Mouse (Mus musculus) midbrain, embryonic 13.5 days (tissue): ENCODE measurements around the gene Soat2. TPM values are rescaled to one million over a fixed set of nuclear protein-coding genes. Genes with fewer than 3 reads are reported as not detected.

Experiments
- ATAC-seq: fragments of 200-750 bp; cut with Nextera tagmentation; 2 replicates; pipeline ENCODE4 v1.8.0; 2017; ENCODE audit warnings: mild to moderate bottlenecking, moderate TSS enrichment, moderate library complexity
- H3K27ac ChIP-seq: fragments of 300-500 bp; sonication (generic); 2 replicates; pipeline ENCODE4 v1.5.1; 2015; ENCODE audit warnings: inconsistent platforms, mild to moderate bottlenecking, moderate library complexity
- H3K27me3 ChIP-seq: fragments of 300-500 bp; sonication (generic); 2 replicates; pipeline ENCODE4 v1.6.1; 2015; ENCODE audit warnings: mild to moderate bottlenecking, inconsistent platforms
- H3K36me3 ChIP-seq: fragments of 300-500 bp; sonication (generic); 2 replicates; pipeline ENCODE4 v1.6.1; 2015; ENCODE audit warnings: mild to moderate bottlenecking, inconsistent platforms
- H3K4me1 ChIP-seq: fragments of 300-500 bp; sonication (generic); replicated peaks from 2 replicates; pipeline ENCODE4 v1.6.1; 2015; ENCODE audit warnings: inconsistent platforms
- H3K4me2 ChIP-seq: fragments of 300-500 bp; sonication (generic); replicated peaks from 2 replicates; pipeline ENCODE4 v1.6.1; 2015; ENCODE audit warnings: moderate library complexity, mild to moderate bottlenecking, inconsistent platforms
- H3K4me3 ChIP-seq: fragments of 300-500 bp; sonication (generic); replicated peaks from 2 replicates; pipeline ENCODE4 v1.5.1; 2015; ENCODE audit warnings: mild to moderate bottlenecking, inconsistent platforms
- H3K9ac ChIP-seq: fragments of 300-500 bp; sonication (generic); replicated peaks from 2 replicates; pipeline ENCODE4 v1.6.1; 2015; ENCODE audit warnings: mild to moderate bottlenecking, inconsistent platforms
- H3K9me3 ChIP-seq: fragments of 300-500 bp; sonication (generic); 2 replicates; pipeline ENCODE4 v1.6.1; 2016; ENCODE audit warnings: mild to moderate bottlenecking, inconsistent platforms
- WGBS: fragments of 180-500 bp; shearing (Covaris S2); methylation state at CpG from one replicate; pipeline ENCODE4 v1.1.7; 2015; 5-methylcytosine and 5-hydroxymethylcytosine counted together
- polyA plus RNA-seq: library from polyadenylated mRNA; unstranded; fragments of >200 nt; fragmentation: Nextera tagmentation; extraction: Ambion mirVana; gene quantifications from 2 replicates; pipeline ENCODE4 v1.2.1, GENCODE M21; 2015

The Soat2 gene
- polyA plus RNA-seq, 1 experiment from 2014 or later, result not detected

- ATAC-seq, result peak; percentile 70
- Histone ChIP-seq H3K4me1 (peaks cover 9% of the 10 kb centered on the region; the same call in 1 of the 2 replicates), H3K27ac (peak overlapping the region; percentile 60), H3K9me3 (no peaks in the 10 kb centered on the region), H3K4me2 (no peak overlapping the region), H3K27me3 (no peaks in the 10 kb centered on the region), H3K9ac (no peak overlapping the region), H3K4me3 (no peak overlapping the region), H3K36me3 (peaks cover 66% of the 10 kb centered on the region)
- 80% methylated on average over 11 of the region's 11 CpGs for WGBS
Observed at GRCm38 (mm10) chr15:102116753-102117415, 33.4 kb upstream of the Soat2 start.

- no peaks in the 10 kb centered on the region for H3K9me3 ChIP-seq
- H3K4me3 ChIP-seq, result no peak overlapping the region
- WGBS, result 83% methylated on average over 19 of the region's 19 CpGs
- H3K27ac ChIP-seq, result peak overlapping the region; percentile 60; the same call in 1 of the 2 replicates
- no peaks in the 10 kb centered on the region for H3K27me3 ChIP-seq
- H3K4me2 ChIP-seq, result no peak overlapping the region
- peaks cover 74% of the 10 kb centered on the region for H3K36me3 ChIP-seq
- peaks cover 9% of the 10 kb centered on the region; the same call in 1 of the 2 replicates for H3K4me1 ChIP-seq
- ATAC-seq, result peak; percentile 28; the same call in 1 of the 2 replicates
- H3K9ac ChIP-seq, result no peak overlapping the region; the same call in 1 of the 2 replicates
Observed at GRCm38 (mm10) chr15:102117461-102118443, 32.6 kb upstream of the Soat2 start.

- no peak overlapping the region; the same call in 1 of the 2 replicates for H3K9ac ChIP-seq
- ATAC-seq, result no peak
- WGBS, result 89% methylated on average over 4 of the region's 4 CpGs
- no peaks in the 10 kb centered on the region for H3K9me3 ChIP-seq
- H3K36me3 ChIP-seq, result peaks cover 80% of the 10 kb centered on the region
- no peak overlapping the region for H3K4me3 ChIP-seq
- no peaks in the 10 kb centered on the region for H3K27me3 ChIP-seq
- H3K4me2 ChIP-seq, result no peak overlapping the region
- H3K27ac ChIP-seq, result no peak overlapping the region
- H3K4me1 ChIP-seq, result peaks cover 9% of the 10 kb centered on the region; the same call in 1 of the 2 replicates
Observed at GRCm38 (mm10) chr15:102118591-102118990, 31.7 kb upstream of the Soat2 start.

GRCm38 (mm10) chr15:102119121-102119830 lies 31.1 kb upstream of the Soat2 start:
- H3K36me3 ChIP-seq, result peaks cover 82% of the 10 kb centered on the region
- peaks cover 9% of the 10 kb centered on the region; the same call in 1 of the 2 replicates for H3K4me1 ChIP-seq
- no peaks in the 10 kb centered on the region for H3K27me3 ChIP-seq
- no peak for ATAC-seq
- H3K9ac ChIP-seq, result no peak overlapping the region
- no peaks in the 10 kb centered on the region for H3K9me3 ChIP-seq
- H3K4me2 ChIP-seq, result no peak overlapping the region
- H3K27ac ChIP-seq, result no peak overlapping the region
- WGBS, result 80% methylated on average over 8 of the region's 8 CpGs
- no peak overlapping the region for H3K4me3 ChIP-seq

- H3K27ac ChIP-seq, result no peak overlapping the region
- 72% methylated on average over 2 of the region's 2 CpGs for WGBS
Observed at GRCm38 (mm10) chr15:102119831-102120170, 30.5 kb upstream of the Soat2 start.

GRCm38 (mm10) chr15:102120530-102120929 lies 29.8 kb upstream of the Soat2 start:
- Histone ChIP-seq H3K27ac (no peak overlapping the region), H3K9ac (no peak overlapping the region), H3K4me2 (no peak overlapping the region), H3K9me3 (no peaks in the 10 kb centered on the region), H3K4me3 (no peak overlapping the region), H3K36me3 (peaks cover 91% of the 10 kb centered on the region), H3K27me3 (no peaks in the 10 kb centered on the region), H3K4me1 (peaks cover 9% of the 10 kb centered on the region; the same call in 1 of the 2 replicates)
- 93% methylated on average over 5 of the region's 5 CpGs for WGBS
- ATAC-seq, result no peak

More at GRCm38 (mm10) chr15:102119831-102120170, 30.5 kb upstream of the Soat2 start:
- no peaks in the 10 kb centered on the region for H3K9me3 ChIP-seq
- peaks cover 9% of the 10 kb centered on the region; the same call in 1 of the 2 replicates for H3K4me1 ChIP-seq
- peaks cover 87% of the 10 kb centered on the region for H3K36me3 ChIP-seq
- no peak overlapping the region for H3K4me3 ChIP-seq
- H3K27me3 ChIP-seq, result no peaks in the 10 kb centered on the region
- no peak overlapping the region for H3K9ac ChIP-seq
- ATAC-seq, result no peak
- H3K4me2 ChIP-seq, result no peak overlapping the region

- Histone ChIP-seq H3K36me3 (peaks cover 89% of the 10 kb centered on the region), H3K4me1 (no peaks in the 10 kb centered on the region), H3K9ac (no peak overlapping the region), H3K9me3 (no peaks in the 10 kb centered on the region), H3K4me2 (no peak overlapping the region), H3K27me3 (no peaks in the 10 kb centered on the region), H3K4me3 (no peak overlapping the region), H3K27ac (no peak overlapping the region)
- ATAC-seq, result no peak
- 91% methylated on average over 2 of the region's 2 CpGs for WGBS
Observed at GRCm38 (mm10) chr15:102126303-102126702, 24.0 kb upstream of the Soat2 start.

GRCm38 (mm10) chr15:102133314-102133713 lies 17.0 kb upstream of the Soat2 start:
- Histone ChIP-seq H3K27me3 (no peaks in the 10 kb centered on the region), H3K4me3 (no peak overlapping the region), H3K9ac (no peak overlapping the region), H3K27ac (no peak overlapping the region), H3K4me2 (no peak overlapping the region), H3K9me3 (no peaks in the 10 kb centered on the region), H3K4me1 (peaks cover 20% of the 10 kb centered on the region), H3K36me3 (peaks cover 51% of the 10 kb centered on the region)
- ATAC-seq, result no peak
- 94% methylated on average over 9 of the region's 9 CpGs for WGBS

GRCm38 (mm10) chr15:102134709-102135108 lies 15.6 kb upstream of the Soat2 start:
- no peak overlapping the region for H3K27ac ChIP-seq
- H3K4me2 ChIP-seq, result peak overlapping the region; percentile 73
- H3K9ac ChIP-seq, result no peak overlapping the region
- peak overlapping the region; percentile 79 for H3K4me3 ChIP-seq
- no peak for ATAC-seq
- WGBS, result 90% methylated on average over 2 of the region's 2 CpGs
- H3K9me3 ChIP-seq, result no peaks in the 10 kb centered on the region
- H3K4me1 ChIP-seq, result peaks cover 20% of the 10 kb centered on the region
- peaks cover 37% of the 10 kb centered on the region for H3K36me3 ChIP-seq
- H3K27me3 ChIP-seq, result no peaks in the 10 kb centered on the region

GRCm38 (mm10) chr15:102135522-102136128 lies 14.7 kb upstream of the Soat2 start:
- Histone ChIP-seq H3K4me2 (peak overlapping the region; percentile 73), H3K36me3 (peaks cover 28% of the 10 kb centered on the region), H3K4me3 (peak overlapping the region; percentile 79), H3K27me3 (no peaks in the 10 kb centered on the region), H3K4me1 (peaks cover 20% of the 10 kb centered on the region), H3K27ac (peak overlapping the region; percentile 88), H3K9me3 (no peaks in the 10 kb centered on the region), H3K9ac (peak overlapping the region; percentile 91)
- ATAC-seq, result peak; percentile 88
- WGBS, result 2% methylated on average over 35 of the region's 35 CpGs

- Histone ChIP-seq H3K9ac (peak within 1 kb of the TSS; percentile 91), H3K4me2 (peak within 1 kb of the TSS; percentile 73), H3K4me1 (peaks cover 20% of the 10 kb centered on the region), H3K27me3 (no peaks in the 10 kb centered on the region), H3K36me3 (peaks cover 22% of the 10 kb centered on the region), H3K9me3 (no peaks in the 10 kb centered on the region), H3K4me3 (peak within 1 kb of the TSS; percentile 79), H3K27ac (peak within 1 kb of the TSS; percentile 88)
- under 1% methylated on average over 49 of the region's 50 CpGs for WGBS
- peak; percentile 99 for ATAC-seq
Observed at GRCm38 (mm10) chr15:102136129-102136758, 14.1 kb upstream of the Soat2 start, which contains the start of gene Spryd3. Spryd3 (minus strand) TSS chr15:102136234.
